Mouse (Mus musculus) stomach, postnatal 0 days (tissue): Measurements from ENCODE around the gene Dst.

ENCODE experiments used
- CTCF ChIP-seq: IDR thresholded peaks from 2 replicates; pipeline ENCODE4 v1.5.1; 2016; ENCODE audit warnings: antibody characterized with exemption, low read depth, mild to moderate bottlenecking, moderate library complexity
- EP300 ChIP-seq: optimal IDR thresholded peaks from 2 replicates; pipeline ENCODE3; 2016; ENCODE audit warnings: antibody characterized with exemption

DNA sequence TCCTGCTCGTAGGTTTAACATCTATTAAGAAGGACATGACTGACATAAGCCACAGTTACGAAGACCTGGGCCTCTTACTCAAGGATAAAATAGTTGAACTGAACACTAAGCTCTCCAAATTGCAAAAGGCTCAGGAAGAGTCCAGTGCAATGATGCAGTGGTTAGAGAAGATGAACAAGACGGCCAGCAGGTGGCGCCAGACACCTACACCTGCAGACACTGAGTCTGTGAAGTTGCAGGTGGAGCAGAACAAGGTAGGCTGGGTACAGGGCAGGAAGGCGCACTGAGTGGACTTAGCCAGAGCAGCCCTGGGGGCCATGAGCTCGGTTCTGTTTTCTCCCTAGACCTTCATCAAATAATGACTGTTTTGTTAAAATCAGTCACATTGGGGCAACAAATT, 310.3 kb downstream of the Dst start:
- TF ChIP-seq CTCF (peak; percentile 98), EP300 (no peak)
